Mouse (Mus musculus) midbrain, embryonic 14.5 days (tissue): ENCODE data around the gene Ppp2r1b. TPM values are rescaled to one million over a fixed set of nuclear protein-coding genes. Genes with fewer than 3 reads are reported as not detected.

Experiments used
- ATAC-seq: fragments of 200-750 bp; cut with Nextera tagmentation; 2 replicates; pipeline ENCODE4 v1.8.0; 2017; ENCODE audit warnings: moderate number of reproducible peaks, moderate library complexity; ENCODE audit not compliant: low FRiP score, low TSS enrichment
- DNase-seq: peaks from one replicate; pipeline ENCODE4 v3.0.0-alpha.2; 2015
- H3K27ac ChIP-seq: fragments of 300-500 bp; sonication (generic); replicated peaks from 2 replicates; pipeline ENCODE4 v1.5.1; 2014; ENCODE audit warnings: mild to moderate bottlenecking, low read depth, low read length, moderate library complexity
- H3K27me3 ChIP-seq: fragments of 300-500 bp; sonication (generic); 2 replicates; pipeline ENCODE4 v1.6.1; 2014; ENCODE audit warnings: low read length, control low read depth, mixed read lengths; ENCODE audit not compliant: control insufficient read depth, insufficient read depth
- H3K36me3 ChIP-seq: fragments of 300-500 bp; sonication (generic); 2 replicates; pipeline ENCODE4 v1.6.1; 2014; ENCODE audit warnings: low read length, control low read depth; ENCODE audit not compliant: control insufficient read depth, insufficient read depth
- H3K4me1 ChIP-seq: fragments of 300-500 bp; sonication (generic); 2 replicates; pipeline ENCODE4 v1.6.1; 2014; ENCODE audit warnings: mild to moderate bottlenecking, antibody characterized with exemption, low read length, control low read depth; ENCODE audit not compliant: control insufficient read depth, insufficient read depth
- H3K4me2 ChIP-seq: fragments of 300-500 bp; sonication (generic); 2 replicates; pipeline ENCODE4 v1.6.1; 2014; ENCODE audit warnings: mild to moderate bottlenecking, low read length, moderate library complexity
- H3K4me3 ChIP-seq: fragments of 300-500 bp; sonication (generic); replicated peaks from 2 replicates; pipeline ENCODE4 v1.5.1; 2014; ENCODE audit warnings: low read depth, low read length
- H3K9ac ChIP-seq: fragments of 300-500 bp; sonication (generic); replicated peaks from 2 replicates; pipeline ENCODE4 v1.6.1; 2014; ENCODE audit warnings: mild to moderate bottlenecking, low read length, moderate library complexity
- H3K9me3 ChIP-seq: fragments of 300-500 bp; sonication (generic); 2 replicates; pipeline ENCODE4 v1.6.1; 2016; ENCODE audit warnings: low read length, control low read depth, mixed read lengths; ENCODE audit not compliant: control insufficient read depth
- WGBS: fragments of 180-500 bp; shearing (Covaris S2); extraction: QIAGEN DNeasy Blood & Tissue Kit; methylation state at CpG from one replicate; pipeline ENCODE4 v1.1.7; 2014; 5-methylcytosine and 5-hydroxymethylcytosine counted together
- polyA plus RNA-seq: library from polyadenylated mRNA; unstranded; fragments of >200 nt; fragmentation: Nextera tagmentation; extraction: Ambion mirVana; gene quantifications from 2 replicates; pipeline ENCODE4 v1.2.1, GENCODE M21; 2014

The Ppp2r1b gene
- polyA plus RNA-seq, 1 experiment from 2014 or later, result 47.8 TPM

DNA sequence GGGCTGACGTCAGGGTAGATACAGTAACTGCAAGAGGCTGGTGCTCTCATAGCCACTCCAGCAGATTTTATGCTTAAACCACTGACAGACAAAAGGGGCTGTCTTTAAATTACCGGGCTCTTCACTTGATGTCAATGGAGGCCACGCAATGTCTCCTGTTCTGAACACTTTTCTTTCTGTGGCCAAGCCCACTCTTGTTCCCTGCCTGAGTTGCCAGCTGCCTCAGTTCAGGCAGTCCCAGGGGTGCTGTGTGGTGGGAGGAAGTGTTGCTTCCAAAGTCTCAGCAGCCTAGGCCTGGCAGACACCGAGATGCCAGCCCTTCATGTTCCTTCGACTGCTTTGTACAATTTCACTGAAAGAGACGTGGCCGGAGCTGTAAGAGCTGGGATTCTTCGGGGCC is 39.0 kb downstream of the Ppp2r1b start:
- peak; percentile 13 for DNase-seq
- Histone ChIP-seq H3K27me3 (no peaks in the 10 kb centered on the region), H3K9me3 (no peaks in the 10 kb centered on the region), H3K4me1 (no peaks in the 10 kb centered on the region), H3K9ac (no peak overlapping the region), H3K36me3 (peaks cover 29% of the 10 kb centered on the region), H3K4me2 (no peak overlapping the region), H3K27ac (no peak overlapping the region), H3K4me3 (no peak overlapping the region)
- no peak for ATAC-seq
- WGBS, result 85% methylated on average over 8 of the region's 8 CpGs

DNA sequence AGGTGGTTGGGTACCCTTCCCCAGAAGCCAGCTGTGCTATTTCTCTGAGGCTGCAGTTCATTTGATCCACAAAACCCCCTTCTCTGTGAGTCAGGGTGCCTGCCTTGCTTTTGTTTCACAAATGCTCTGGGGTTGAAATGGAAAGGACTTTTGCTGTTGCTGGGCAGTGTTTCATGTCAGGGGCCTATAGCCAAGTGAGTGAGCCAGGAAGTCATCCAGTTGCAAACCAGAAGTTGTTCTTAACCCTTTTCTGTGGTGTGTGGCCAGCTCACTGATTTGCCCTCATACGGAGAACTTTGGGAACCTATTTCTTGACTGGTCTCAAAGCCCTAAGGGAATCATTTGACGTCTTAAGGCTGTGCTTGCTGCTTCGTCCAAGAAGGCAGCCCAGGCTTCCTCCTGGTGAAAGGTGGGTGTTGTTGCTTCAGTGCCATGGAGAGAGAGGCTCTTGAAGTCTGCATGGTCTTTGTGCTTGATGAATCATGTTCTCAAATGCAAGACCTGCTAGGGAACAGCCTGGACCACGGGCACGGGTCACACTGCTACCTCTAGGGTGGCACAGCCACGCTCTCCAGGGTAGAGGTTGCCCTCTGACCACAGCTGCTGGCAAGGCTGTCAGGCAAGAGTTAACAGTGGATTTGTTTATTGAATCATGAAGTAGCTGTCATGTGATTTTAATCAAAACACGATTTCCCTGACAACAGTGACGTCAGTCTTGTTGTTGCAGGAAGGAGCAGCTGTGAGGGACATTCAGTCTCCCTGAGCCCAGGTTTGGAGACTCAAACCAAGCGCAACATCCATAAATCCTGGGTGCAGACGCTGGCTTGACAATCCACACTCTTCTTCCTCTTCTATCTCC is 39.9 kb downstream of the Ppp2r1b start:
- ATAC-seq, result no peak
- WGBS, result 75% methylated on average over 10 of the region's 10 CpGs

DNA sequence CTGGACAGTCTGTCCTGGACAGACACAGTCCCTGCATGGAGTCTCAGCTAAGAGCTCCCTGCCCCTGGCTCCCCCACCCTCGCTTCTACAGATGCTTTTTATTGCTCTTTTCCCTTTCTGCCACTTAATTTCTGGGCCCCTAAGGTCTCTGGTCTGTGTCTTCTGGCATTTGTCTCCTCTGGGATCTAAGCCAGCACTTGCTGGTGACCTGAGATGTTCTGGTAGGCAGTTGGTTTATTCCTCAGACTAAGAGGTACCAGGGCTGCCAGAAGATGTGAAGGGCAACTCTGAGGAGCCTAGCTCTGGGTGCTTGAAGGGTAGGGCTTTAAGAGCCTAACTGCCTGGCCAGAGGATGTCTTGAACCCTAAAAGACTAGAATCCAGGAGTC is 40.5 kb downstream of the Ppp2r1b start:
- 87% methylated on average over 1 of the region's 1 CpGs for WGBS
- Histone ChIP-seq H3K4me1 (no peaks in the 10 kb centered on the region), H3K27me3 (no peaks in the 10 kb centered on the region), H3K9me3 (no peaks in the 10 kb centered on the region), H3K27ac (no peak overlapping the region), H3K4me2 (no peak overlapping the region), H3K4me3 (no peak overlapping the region), H3K9ac (no peak overlapping the region), H3K36me3 (peaks cover 15% of the 10 kb centered on the region)
- ATAC-seq (no peak; the same call in 1 of the 2 replicates), DNase-seq (no peak)

More for the DNA sequence above, 39.9 kb downstream of the Ppp2r1b start:
- H3K4me2 ChIP-seq, result no peak overlapping the region
- H3K4me3 ChIP-seq, result no peak overlapping the region
- no peaks in the 10 kb centered on the region for H3K9me3 ChIP-seq
- DNase-seq, result peak; percentile 56
- H3K9ac ChIP-seq, result no peak overlapping the region
- peaks cover 20% of the 10 kb centered on the region for H3K36me3 ChIP-seq
- no peak overlapping the region for H3K27ac ChIP-seq
- H3K27me3 ChIP-seq, result no peaks in the 10 kb centered on the region
- no peaks in the 10 kb centered on the region for H3K4me1 ChIP-seq

GRCm38 (mm10) chr9:50886870-50887269 is 41.8 kb downstream of the Ppp2r1b start:
- Histone ChIP-seq H3K4me3 (no peak overlapping the region), H3K9ac (no peak overlapping the region), H3K9me3 (no peaks in the 10 kb centered on the region), H3K27ac (no peak overlapping the region), H3K36me3 (peaks cover 13% of the 10 kb centered on the region), H3K4me2 (no peak overlapping the region), H3K27me3 (no peaks in the 10 kb centered on the region), H3K4me1 (no peaks in the 10 kb centered on the region)
- WGBS, result 100% methylated on average over 1 of the region's 1 CpGs
- ATAC-seq, result no peak
- no peak for DNase-seq

DNA sequence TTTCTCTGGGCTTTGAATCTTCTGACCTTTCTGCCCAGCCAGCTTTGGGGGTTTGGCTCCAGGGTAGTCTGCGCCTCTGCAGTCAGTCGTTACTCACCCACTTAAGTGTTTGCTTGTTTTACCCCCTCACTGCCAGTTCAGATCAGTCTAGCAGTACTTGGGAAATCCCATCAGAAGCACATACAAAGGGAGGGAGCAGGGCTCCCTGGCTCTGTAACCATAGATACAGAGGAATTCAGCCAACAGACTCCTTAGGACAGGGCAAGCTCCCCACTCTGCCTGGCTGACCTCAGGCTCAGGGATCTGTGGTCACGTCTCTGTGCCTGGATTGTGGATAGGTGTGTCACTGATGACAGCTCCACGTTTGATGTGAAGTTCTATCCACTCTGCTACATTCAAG is 42.2 kb downstream of the Ppp2r1b start:
- 27% methylated on average over 4 of the region's 4 CpGs for WGBS

DNA sequence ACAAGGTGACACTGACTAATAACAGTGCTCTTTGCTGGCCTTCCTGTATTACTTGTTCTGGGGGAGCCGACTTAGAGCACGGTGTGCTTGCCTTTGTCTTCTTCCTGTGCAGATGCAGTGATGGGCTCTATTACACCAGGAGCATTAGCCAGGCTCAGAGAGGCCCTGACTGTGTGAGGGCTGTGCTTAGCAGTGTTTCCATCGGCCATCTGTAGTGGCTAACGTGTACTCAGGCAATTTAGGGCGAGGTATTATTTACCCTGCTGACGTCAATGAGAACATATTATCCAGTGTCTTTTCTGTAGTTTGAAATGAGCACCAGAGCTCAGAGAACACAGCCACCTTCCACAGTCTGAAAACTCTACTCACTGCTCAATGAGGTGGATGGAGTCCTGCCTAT is 44.1 kb downstream of the Ppp2r1b start:
- WGBS, result 83% methylated on average over 6 of the region's 6 CpGs
- Histone ChIP-seq H3K4me2 (no peak overlapping the region), H3K9me3 (no peaks in the 10 kb centered on the region), H3K27ac (no peak overlapping the region), H3K36me3 (peaks cover 17% of the 10 kb centered on the region), H3K27me3 (no peaks in the 10 kb centered on the region), H3K9ac (no peak overlapping the region), H3K4me1 (no peaks in the 10 kb centered on the region), H3K4me3 (no peak overlapping the region)
- DNase-seq (no peak), ATAC-seq (no peak)

More for the DNA sequence above, 42.2 kb downstream of the Ppp2r1b start:
- DNase-seq (peak; percentile 13), ATAC-seq (no peak)
- peaks cover 13% of the 10 kb centered on the region for H3K36me3 ChIP-seq
- H3K4me3 ChIP-seq, result no peak overlapping the region
- no peaks in the 10 kb centered on the region for H3K27me3 ChIP-seq
- H3K4me2 ChIP-seq, result no peak overlapping the region
- H3K4me1 ChIP-seq, result no peaks in the 10 kb centered on the region
- H3K9me3 ChIP-seq, result no peaks in the 10 kb centered on the region
- H3K9ac ChIP-seq, result no peak overlapping the region; the same call in 1 of the 2 replicates
- no peak overlapping the region for H3K27ac ChIP-seq

GRCm38 (mm10) chr9:50889964-50890363 is 44.9 kb downstream of the Ppp2r1b start:
- no peak overlapping the region for H3K27ac ChIP-seq
- DNase-seq (no peak), ATAC-seq (no peak)
- H3K4me1 ChIP-seq, result no peaks in the 10 kb centered on the region
- no peak overlapping the region for H3K9ac ChIP-seq
- H3K4me3 ChIP-seq, result no peak overlapping the region
- no peaks in the 10 kb centered on the region for H3K27me3 ChIP-seq
- H3K9me3 ChIP-seq, result no peaks in the 10 kb centered on the region
- H3K4me2 ChIP-seq, result no peak overlapping the region
- WGBS, result 79% methylated on average over 4 of the region's 4 CpGs
- H3K36me3 ChIP-seq, result peaks cover 24% of the 10 kb centered on the region

- Histone ChIP-seq H3K4me1 (no peaks in the 10 kb centered on the region), H3K27ac (no peak overlapping the region), H3K36me3 (peaks cover 30% of the 10 kb centered on the region), H3K27me3 (no peaks in the 10 kb centered on the region), H3K9ac (no peak overlapping the region), H3K4me3 (no peak overlapping the region), H3K9me3 (no peaks in the 10 kb centered on the region), H3K4me2 (no peak overlapping the region)
- WGBS, result 95% methylated on average over 3 of the region's 3 CpGs
- ATAC-seq (no peak), DNase-seq (no peak)
These were observed 45.5 kb downstream of the Ppp2r1b start for GRCm38 (mm10) chr9:50890494-50891090.

GRCm38 (mm10) chr9:50893665-50894064 is 48.6 kb downstream of the Ppp2r1b start:
- WGBS, result 89% methylated on average over 4 of the region's 4 CpGs
- no peak overlapping the region for H3K27ac ChIP-seq
- ATAC-seq, result no peak
- no peak overlapping the region for H3K9ac ChIP-seq
- peak; percentile 58 for DNase-seq
- H3K4me2 ChIP-seq, result no peak overlapping the region
- no peaks in the 10 kb centered on the region for H3K9me3 ChIP-seq
- H3K4me3 ChIP-seq, result no peak overlapping the region
- no peaks in the 10 kb centered on the region for H3K27me3 ChIP-seq
- H3K4me1 ChIP-seq, result no peaks in the 10 kb centered on the region
- H3K36me3 ChIP-seq, result peaks cover 53% of the 10 kb centered on the region
